Mouse (Mus musculus) ES-E14 (cell line): Measurements from ENCODE around the gene Hbs1l. TPM values are rescaled to one million over a fixed set of nuclear protein-coding genes. Genes with fewer than 3 reads are reported as not detected.

ENCODE experiments used
- DNase-seq: peaks from one replicate; pipeline ENCODE4 v3.0.0-alpha.2; 2013; ENCODE audit warnings: low read depth, low spot score
- H3K27ac ChIP-seq: 2 replicates; pipeline ENCODE4 v1.5.1; 2012; ENCODE audit warnings: low read depth, mild to moderate bottlenecking, low read length, moderate library complexity, mixed read lengths; ENCODE audit not compliant: poor library complexity, insufficient read depth, severe bottlenecking
- H3K36me3 ChIP-seq: 2 replicates; pipeline ENCODE4 v1.6.1; 2012; ENCODE audit warnings: mild to moderate bottlenecking, low read length, moderate library complexity, mixed read lengths; ENCODE audit not compliant: control insufficient read depth, poor library complexity, insufficient read depth, severe bottlenecking
- H3K4me1 ChIP-seq, 2 experiments: fragments of 150-350 bp in 1 of 2; sonication (generic) in 1 of 2; 2 replicates each; pipeline ENCODE4 v1.6.1; 2012; ENCODE audit warnings: low read length in 2 of 2, mild to moderate bottlenecking in 1 of 2, mixed read lengths in 1 of 2; ENCODE audit not compliant: control insufficient read depth in 2 of 2, insufficient read depth in 2 of 2, poor library complexity in 1 of 2
- H3K4me3 ChIP-seq, 2 experiments: fragments of 150-350 bp in 1 of 2; sonication (generic) in 1 of 2; 2 replicates each; pipeline ENCODE4 v1.5.1; 2012; ENCODE audit warnings: low read length in 2 of 2, low read depth in 1 of 2, mild to moderate bottlenecking in 1 of 2, mixed read lengths in 1 of 2; ENCODE audit not compliant: insufficient read depth in 1 of 2, poor library complexity in 1 of 2, severe bottlenecking in 1 of 2
- H3K9ac ChIP-seq: 2 replicates; pipeline ENCODE4 v1.6.1; 2012; ENCODE audit warnings: low read depth, mild to moderate bottlenecking, low read length, mixed read lengths; ENCODE audit not compliant: poor library complexity, insufficient read depth, severe bottlenecking
- H3K9me3 ChIP-seq: fragments of 150-350 bp; sonication (generic); 2 replicates; pipeline ENCODE4 v1.6.1; 2012; ENCODE audit warnings: low read depth, mild to moderate bottlenecking, low read length; ENCODE audit not compliant: control insufficient read depth, insufficient read depth
- CHD2 ChIP-seq: IDR thresholded peaks from 2 replicates; pipeline ENCODE4 v1.6.1; 2014; ENCODE audit warnings: mild to moderate bottlenecking, low read depth, low read length, inconsistent platforms
- HCFC1 ChIP-seq: IDR thresholded peaks from 2 replicates; pipeline ENCODE4 v1.6.1; 2012; ENCODE audit warnings: low read length, inconsistent platforms, borderline replicate concordance; ENCODE audit not compliant: insufficient read depth
- MAFK ChIP-seq: IDR thresholded peaks from 2 replicates; pipeline ENCODE4 v1.6.1; 2014; ENCODE audit warnings: mild to moderate bottlenecking, low read depth, low read length, inconsistent platforms; ENCODE audit not compliant: insufficient read depth
- ZC3H11A ChIP-seq: IDR thresholded peaks from 2 replicates; pipeline ENCODE4 v1.6.1; 2012; ENCODE audit warnings: low read depth, mild to moderate bottlenecking, inconsistent platforms, low read length, borderline replicate concordance
- ZNF384 ChIP-seq: IDR thresholded peaks from 2 replicates; pipeline ENCODE4 v1.6.1; 2012; ENCODE audit warnings: low read depth, low read length, inconsistent platforms
- in situ Hi-C, 2 experiments: fragments of 600-800 bp; cut with MboI; formaldehyde crosslinking; loops; one replicate each; pipeline ENCODE4 v1.15.1; 2025; ENCODE audit warnings: low sequenced_read_pairs in 2 of 2, inconsistent platforms in 1 of 2; ENCODE audit not compliant: unreplicated experiment in 2 of 2
- total RNA-seq: library from RNA; depleted of rRNA; stranded (reverse); fragments of 300-350 nt; gene quantifications from 2 replicates; pipeline ENCODE4 v1.2.3, GENCODE M21; 2012

The Hbs1l gene
- total RNA-seq, 1 experiment: 90.0 TPM

DNA sequence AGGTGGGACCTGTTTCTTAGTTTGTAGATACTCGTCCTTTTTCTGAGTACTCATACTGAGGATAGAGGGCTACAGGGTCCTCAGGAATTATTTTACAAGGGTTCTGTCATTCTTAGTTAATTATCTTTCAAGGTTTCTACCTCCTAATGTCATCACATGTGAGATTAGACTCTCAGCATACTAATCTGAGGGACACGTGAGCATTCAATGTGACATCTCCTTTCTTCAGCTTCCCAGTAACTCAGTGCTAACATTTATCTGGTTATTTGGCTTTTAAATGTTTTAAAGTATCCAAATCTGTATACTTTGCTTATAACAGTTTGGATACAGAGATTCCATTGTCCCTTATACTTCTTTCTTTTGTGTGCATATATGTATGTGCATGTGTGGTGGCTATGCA, 28.3 kb upstream of the Hbs1l start:
- no peak overlapping the region for H3K27ac ChIP-seq
- no peak overlapping the region for H3K4me3 ChIP-seq
- no peaks in the 10 kb centered on the region for H3K9me3 ChIP-seq
- DNase-seq: no peak
- no peak overlapping the region for H3K9ac ChIP-seq
- TF ChIP-seq MAFK (no peak), CHD2 (no peak), ZC3H11A (no peak), ZNF384 (no peak), HCFC1 (no peak)
- in situ Hi-C loops: no loop called here
- H3K4me1 ChIP-seq: no peaks in the 10 kb centered on the region
- no peaks in the 10 kb centered on the region for H3K36me3 ChIP-seq

GRCm38 (mm10) chr10:21268786-21269410, 26.9 kb upstream of the Hbs1l start:
- H3K27ac ChIP-seq: no peak overlapping the region
- in situ Hi-C loops: no loop called here
- no peaks in the 10 kb centered on the region for H3K36me3 ChIP-seq
- H3K4me3 ChIP-seq: no peak overlapping the region
- H3K9me3 ChIP-seq: no peaks in the 10 kb centered on the region
- no peak overlapping the region for H3K9ac ChIP-seq
- TF ChIP-seq ZC3H11A: no peak
- no peak for TF ChIP-seq MAFK
- no peak for TF ChIP-seq CHD2
- TF ChIP-seq HCFC1: no peak
- no peak for TF ChIP-seq ZNF384
- no peaks in the 10 kb centered on the region for H3K4me1 ChIP-seq
- DNase-seq: no peak

- in situ Hi-C loops: no loop called here
- H3K9ac ChIP-seq: no peak overlapping the region
Observed at GRCm38 (mm10) chr10:21269920-21270319, 25.9 kb upstream of the Hbs1l start.

DNA sequence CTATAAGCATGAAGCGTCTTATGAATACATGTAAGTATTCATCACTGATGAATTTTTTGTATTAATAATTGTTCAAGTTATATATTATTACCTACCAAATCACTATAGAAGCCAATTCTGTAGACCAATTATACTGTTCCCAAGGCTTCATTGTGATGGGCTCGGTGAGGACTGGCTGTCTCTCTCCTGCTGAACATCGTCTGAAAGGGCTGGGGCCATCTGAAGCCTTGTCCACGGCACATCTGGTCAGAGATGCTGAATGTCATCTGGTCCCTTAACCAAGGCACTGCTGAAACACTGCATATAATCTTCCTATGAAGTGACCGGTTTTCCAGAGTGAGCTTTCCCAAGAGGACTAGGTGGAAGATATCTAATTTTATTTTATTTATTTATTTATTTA, 24.9 kb upstream of the Hbs1l start:
- Histone ChIP-seq H3K4me1 (no peaks in the 10 kb centered on the region), H3K9me3 (no peaks in the 10 kb centered on the region), H3K4me3 (no peak overlapping the region), H3K27ac (no peak overlapping the region), H3K9ac (no peak overlapping the region), H3K36me3 (no peaks in the 10 kb centered on the region)
- TF ChIP-seq ZNF384 (no peak), HCFC1 (no peak), ZC3H11A (no peak), CHD2 (no peak), MAFK (no peak)
- in situ Hi-C loops: no loop called here
- no peak for DNase-seq

More at GRCm38 (mm10) chr10:21269920-21270319, 25.9 kb upstream of the Hbs1l start:
- Histone ChIP-seq H3K4me1 (no peaks in the 10 kb centered on the region), H3K9me3 (no peaks in the 10 kb centered on the region), H3K4me3 (no peak overlapping the region), H3K36me3 (no peaks in the 10 kb centered on the region), H3K27ac (no peak overlapping the region)
- TF ChIP-seq ZC3H11A (no peak), CHD2 (no peak), HCFC1 (no peak)
- no peak for DNase-seq

- no peak for DNase-seq
- in situ Hi-C loops: no loop called here
- Histone ChIP-seq H3K4me1 (no peaks in the 10 kb centered on the region), H3K27ac (no peak overlapping the region), H3K9me3 (no peaks in the 10 kb centered on the region), H3K4me3 (no peak overlapping the region), H3K9ac (no peak overlapping the region), H3K36me3 (no peaks in the 10 kb centered on the region)
- TF ChIP-seq CHD2: no peak
- no peak for TF ChIP-seq ZNF384
- TF ChIP-seq MAFK: no peak
- TF ChIP-seq HCFC1: no peak
Observed at GRCm38 (mm10) chr10:21271310-21271709, 24.5 kb upstream of the Hbs1l start.
